Mouse (Mus musculus): ENCODE measurements at regions not wholly inside any gene's neighbourhood (a gene's known extent, or its start where the extent isn't known, plus 50 kb on each side); places are given as distances from the start of the nearest gene placed in this dataset.

- DNase-seq: no peak
These were observed 130.7 kb upstream of the Fggy start for GRCm38 (mm10) chr4:95426563-95426962.

- DNase-seq: no peak
These were observed 122.8 kb upstream of the Fggy start for GRCm38 (mm10) chr4:95434543-95434942.

GRCm38 (mm10) chr4:95435080-95435479 lies 122.2 kb upstream of the Fggy start:
- no peak for DNase-seq

- no peak for DNase-seq
These were observed 117.5 kb upstream of the Fggy start for GRCm38 (mm10) chr4:95439834-95440233.

- no peak for DNase-seq
These were observed 113.2 kb upstream of the Fggy start for GRCm38 (mm10) chr4:95443854-95444811.

GRCm38 (mm10) chr4:95450286-95450685 lies 107.0 kb upstream of the Fggy start:
- no peak for DNase-seq

GRCm38 (mm10) chr4:95451831-95452230 lies 105.5 kb upstream of the Fggy start:
- no peak for DNase-seq

- DNase-seq: no peak
These were observed 101.0 kb upstream of the Fggy start for GRCm38 (mm10) chr4:95456318-95456717.

GRCm38 (mm10) chr4:95456943-95457342 lies 100.4 kb upstream of the Fggy start:
- DNase-seq: no peak

GRCm38 (mm10) chr4:95462476-95462875 lies 94.8 kb upstream of the Fggy start:
- DNase-seq: no peak

GRCm38 (mm10) chr4:95463082-95463825 lies 94.1 kb upstream of the Fggy start:
- DNase-seq: no peak

GRCm38 (mm10) chr4:95466647-95467046 lies 90.7 kb upstream of the Fggy start:
- DNase-seq: no peak

GRCm38 (mm10) chr4:95467526-95467925 lies 89.8 kb upstream of the Fggy start:
- DNase-seq: no peak

GRCm38 (mm10) chr4:95474726-95475406 lies 82.4 kb upstream of the Fggy start:
- no peak for DNase-seq

GRCm38 (mm10) chr4:95476071-95476724 lies 81.1 kb upstream of the Fggy start:
- no peak for DNase-seq

GRCm38 (mm10) chr4:95483571-95483970 lies 73.7 kb upstream of the Fggy start:
- DNase-seq: no peak

GRCm38 (mm10) chr4:95487323-95487722 lies 70.0 kb upstream of the Fggy start:
- no peak for DNase-seq

- DNase-seq: no peak
These were observed 69.3 kb upstream of the Fggy start for GRCm38 (mm10) chr4:95487969-95488368.

- no peak for DNase-seq
These were observed 68.2 kb upstream of the Fggy start for GRCm38 (mm10) chr4:95489059-95489458.

- no peak for DNase-seq
These were observed 57.0 kb upstream of the Fggy start for GRCm38 (mm10) chr4:95500265-95500664.

- DNase-seq: no peak
These were observed 56.1 kb upstream of the Fggy start for GRCm38 (mm10) chr4:95501164-95501563.

- no peak for DNase-seq
These were observed 50.0 kb upstream of the Fggy start for GRCm38 (mm10) chr4:95507141-95507945.

Data from thymus, postnatal 4 days (tissue).